Mouse (Mus musculus) mouse embryonic stem cell (cell line): ENCODE data around the gene Grtp1.
"Not testable (repeated sequence)": the region's sequence is repeated elsewhere in the genome, so short reads cannot be mapped to it uniquely, and the experiment has no call there.

ENCODE experiments used
- in situ Hi-C, 2 experiments: fragments of 300-500 bp; cut with MboI; formaldehyde crosslinking; loops; 1 replicate in 1 of 2; 3 replicates in 1 of 2; pipeline ENCODE4 v1.14.3; 2019 to 2020; ENCODE audit warnings: low sequenced_read_pairs in 2 of 2, low pct_unique_long_range_greater_than_20kb in 1 of 2, mixed read lengths in 1 of 2; ENCODE audit not compliant: unreplicated experiment in 1 of 2

Grtp1 gene

DNA sequence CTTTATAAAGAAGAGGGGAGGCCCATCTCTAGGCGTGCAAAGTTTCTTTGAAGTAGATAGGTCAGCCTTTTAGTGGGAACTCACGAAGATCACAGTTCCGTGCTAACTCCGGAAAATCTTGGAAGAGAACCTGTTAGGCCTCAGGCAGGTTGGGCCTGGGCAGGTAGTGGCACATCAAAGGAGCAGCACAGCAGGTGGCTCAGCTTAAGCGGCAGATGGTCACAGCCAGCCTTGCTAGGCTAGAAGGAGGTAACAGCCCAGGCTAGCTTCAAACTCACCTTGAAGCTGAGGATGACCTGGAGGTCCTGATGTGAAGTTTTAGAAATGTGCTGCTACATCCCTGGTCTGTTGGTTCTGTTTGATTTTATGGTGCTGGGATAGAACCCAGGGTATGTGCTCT lies 50.6 kb downstream of the Grtp1 start:
- in situ Hi-C loops = no loop called here

DNA sequence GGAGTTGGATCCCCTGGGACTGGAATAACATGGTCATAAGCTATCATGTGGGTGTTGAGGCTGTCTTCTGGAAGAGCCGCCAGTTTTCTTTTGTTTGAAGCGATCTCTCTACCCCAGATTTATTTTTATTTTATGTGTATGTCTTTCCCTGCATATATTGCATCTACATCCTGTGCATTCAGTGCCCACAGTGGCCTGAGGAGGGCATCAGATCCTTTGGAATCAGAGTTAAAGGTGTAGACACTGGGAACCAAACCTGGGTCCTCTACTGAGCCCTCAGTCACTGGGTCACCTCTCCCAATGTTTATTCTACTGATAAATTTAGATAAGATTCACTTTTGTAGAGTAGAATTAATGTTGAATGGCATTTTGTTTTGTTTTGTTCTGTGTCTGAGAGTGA lies 51.1 kb downstream of the Grtp1 start:
- in situ Hi-C loops = no loop called here

DNA sequence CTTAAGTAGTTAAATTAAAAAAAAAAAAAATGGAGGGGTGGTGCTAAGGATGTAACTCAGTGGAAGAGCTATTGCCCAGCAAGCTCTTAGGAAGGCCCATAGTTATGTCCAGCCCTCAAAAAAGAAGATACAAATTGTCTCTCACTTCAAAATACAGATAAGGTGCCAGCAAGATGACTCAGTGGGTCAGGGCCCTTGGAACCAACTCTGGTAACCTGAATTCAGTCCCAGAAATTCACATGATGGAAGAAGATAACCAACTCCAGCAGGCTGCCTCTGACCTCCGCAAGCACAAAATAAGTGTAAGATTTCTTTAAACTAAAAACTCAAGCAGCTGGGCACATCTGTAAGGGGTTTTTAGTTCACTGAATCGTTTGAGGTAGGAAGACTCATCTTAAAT lies 51.9 kb downstream of the Grtp1 start:
- in situ Hi-C loops = no loop called here

DNA sequence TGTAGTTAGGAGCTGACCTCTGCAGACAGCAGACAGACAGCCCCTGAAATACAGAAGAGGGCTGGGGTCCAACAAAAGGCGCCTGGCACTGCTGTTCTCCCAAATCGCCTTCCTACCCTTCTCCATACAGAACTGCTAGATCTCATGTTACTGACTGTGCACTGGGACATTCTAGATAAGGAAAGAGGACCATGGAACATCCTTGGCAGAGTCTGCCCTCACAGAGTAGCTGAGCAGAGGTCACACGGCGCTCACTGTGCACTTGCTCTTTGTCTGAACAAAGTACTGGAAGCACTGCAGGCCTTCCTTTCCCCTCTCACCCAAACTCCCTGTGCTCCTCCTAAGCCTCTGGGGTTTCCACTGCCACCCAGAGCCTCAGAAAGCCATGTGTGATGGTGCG lies 58.7 kb downstream of the Grtp1 start:
- in situ Hi-C loops = no loop called here

DNA sequence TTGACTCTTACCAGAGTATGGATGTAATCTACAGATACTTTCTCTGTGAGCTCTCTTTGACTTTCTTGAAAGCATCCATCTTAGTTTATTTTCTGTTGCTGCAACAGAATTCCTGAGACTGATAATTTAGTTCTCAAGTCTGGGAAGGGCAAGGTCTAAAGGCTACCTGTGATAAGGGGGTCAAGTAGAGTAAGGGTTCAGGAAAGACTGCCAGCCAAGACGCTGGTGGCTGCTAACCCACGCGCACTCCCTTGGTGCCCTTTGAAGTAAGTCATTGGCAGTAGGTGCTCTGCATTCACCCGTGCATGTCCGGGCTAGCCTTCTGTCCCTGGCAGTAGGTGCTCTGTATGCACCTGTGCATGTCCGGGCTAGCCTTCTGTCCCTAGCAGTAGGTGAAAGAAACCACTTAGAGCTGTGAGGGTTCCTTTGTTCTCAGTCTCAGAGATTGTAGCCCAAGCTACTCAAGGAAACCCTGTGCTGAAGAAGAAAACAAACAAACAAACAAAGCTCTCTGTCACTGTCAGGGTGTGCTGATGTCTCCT lies 60.7 kb downstream of the Grtp1 start:
- in situ Hi-C loops = no loop called here

DNA sequence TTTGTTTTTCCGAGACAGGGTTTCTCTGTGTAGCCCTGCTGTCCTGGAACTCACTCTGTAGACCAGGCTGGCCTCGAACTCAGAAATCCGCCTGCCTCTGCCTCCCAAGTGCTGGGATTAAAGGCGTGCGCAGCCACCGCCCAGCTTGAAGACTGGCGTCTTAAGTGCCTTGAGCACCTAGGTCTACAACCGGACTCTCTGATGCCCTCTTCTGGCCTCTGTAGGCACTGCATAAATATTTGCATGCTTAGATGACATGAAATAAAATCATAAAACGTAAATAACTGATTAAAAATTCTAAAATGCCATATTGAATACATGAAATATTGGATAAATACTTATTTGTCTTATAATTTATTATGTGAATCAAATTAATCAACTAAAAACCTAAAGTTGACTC lies 68.2 kb downstream of the Grtp1 start:
- in situ Hi-C loops = not testable (repeated sequence)

DNA sequence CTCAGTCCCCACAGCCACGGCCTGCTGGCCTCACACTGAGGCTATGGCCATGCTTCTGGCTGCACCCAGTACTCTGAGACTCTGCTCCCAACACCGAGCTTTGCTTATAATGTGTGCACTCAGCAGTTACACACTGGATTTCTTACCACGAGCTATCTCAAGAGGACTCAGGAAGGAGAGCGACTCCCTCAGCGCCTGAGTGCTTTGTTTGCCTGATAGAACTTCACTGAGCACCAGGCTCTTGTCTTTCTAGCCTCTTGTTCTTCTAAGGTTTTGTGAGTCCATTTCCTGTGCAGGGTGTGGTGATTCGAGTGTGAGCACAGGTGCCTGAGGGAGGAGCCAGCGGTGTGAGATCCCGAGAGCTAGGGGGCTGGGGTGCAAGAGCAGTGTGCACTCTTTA lies 75.5 kb downstream of the Grtp1 start:
- in situ Hi-C loops = no loop called here

DNA sequence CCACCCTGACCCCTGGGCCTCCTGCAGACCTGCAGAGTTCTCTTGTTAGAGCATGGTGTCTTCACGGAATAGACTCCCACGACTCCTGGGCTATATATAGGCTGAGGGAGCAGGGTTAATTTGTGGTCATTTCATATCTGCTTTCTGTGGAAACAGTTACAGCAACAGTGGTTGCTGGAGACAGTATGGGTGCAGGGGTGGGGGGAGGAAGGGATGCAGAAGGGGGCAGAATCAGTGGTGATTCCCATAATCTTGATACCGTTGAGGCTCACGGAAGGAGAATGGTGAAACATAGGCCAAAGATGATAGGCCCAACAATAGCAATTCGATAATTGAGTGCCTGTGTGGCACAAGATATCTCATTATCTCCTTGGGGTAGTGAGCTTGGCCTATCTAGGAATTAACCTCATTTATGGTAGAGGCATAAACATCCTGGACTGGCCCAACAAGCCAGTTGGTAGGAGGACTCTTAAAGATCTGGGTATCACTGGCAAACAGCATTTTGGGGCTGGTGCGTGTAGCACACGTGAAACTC lies 77.5 kb downstream of the Grtp1 start:
- in situ Hi-C loops = no loop called here
